Mouse (Mus musculus): Measurements from ENCODE around the gene Folr2.
A peak's percentile ranks its signal among the peaks of the same experiment; 100 is the strongest.

- TF ChIP-seq EP300 (optimal IDR thresholded peaks at IDR 0.05) (no peak), CTCF (IDR thresholded peaks at IDR 0.05; ENCODE audit: low read depth) (peak; percentile 69)
Observed at GRCm38 (mm10) chr7:101837606-101838471, 19.2 kb downstream of the Folr2 start, which contains the start of gene Inppl1.
